Mouse (Mus musculus) splenic B cell, adult 2 months (primary cell): ENCODE data around the gene Lrrc49.

ENCODE experiments used
- DNase-seq: peaks from one replicate; pipeline ENCODE4 v3.0.0-alpha.2; 2011; ENCODE audit warnings: low read depth, low spot score
- H3K27me3 ChIP-seq: 2 replicates; pipeline ENCODE4 v1.6.1; 2012; ENCODE audit warnings: mild to moderate bottlenecking, low read length, moderate library complexity, mixed read lengths; ENCODE audit not compliant: control insufficient read depth, poor library complexity, insufficient read depth, severe bottlenecking
- H3K36me3 ChIP-seq: 2 replicates; pipeline ENCODE4 v1.6.1; 2012; ENCODE audit warnings: mild to moderate bottlenecking, low read length, moderate library complexity, mixed read lengths; ENCODE audit not compliant: control insufficient read depth, poor library complexity, insufficient read depth, severe bottlenecking

The Lrrc49 gene

DNA sequence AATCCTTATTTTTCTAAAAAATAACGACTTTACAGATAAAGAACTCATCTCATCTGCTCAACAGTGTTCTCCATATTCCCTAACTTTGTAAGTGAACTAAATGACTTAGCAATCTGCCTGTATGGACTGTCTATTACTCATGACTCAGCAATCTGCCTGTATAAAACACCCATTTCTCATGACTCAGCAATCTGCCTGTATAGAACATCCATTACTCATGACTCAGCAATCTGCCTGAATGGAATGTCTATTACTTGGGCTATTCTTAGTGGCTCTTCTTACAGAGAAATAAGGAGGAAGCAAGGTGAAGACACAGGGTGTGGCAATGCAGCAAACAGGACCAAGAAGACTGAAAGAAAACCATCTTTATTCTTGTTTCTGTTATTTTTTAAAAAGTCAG, 34.8 kb downstream of the Lrrc49 start:
- DNase-seq: no peak
- Histone ChIP-seq H3K27me3 (no peaks in the 10 kb centered on the region), H3K36me3 (no peaks in the 10 kb centered on the region)

DNA sequence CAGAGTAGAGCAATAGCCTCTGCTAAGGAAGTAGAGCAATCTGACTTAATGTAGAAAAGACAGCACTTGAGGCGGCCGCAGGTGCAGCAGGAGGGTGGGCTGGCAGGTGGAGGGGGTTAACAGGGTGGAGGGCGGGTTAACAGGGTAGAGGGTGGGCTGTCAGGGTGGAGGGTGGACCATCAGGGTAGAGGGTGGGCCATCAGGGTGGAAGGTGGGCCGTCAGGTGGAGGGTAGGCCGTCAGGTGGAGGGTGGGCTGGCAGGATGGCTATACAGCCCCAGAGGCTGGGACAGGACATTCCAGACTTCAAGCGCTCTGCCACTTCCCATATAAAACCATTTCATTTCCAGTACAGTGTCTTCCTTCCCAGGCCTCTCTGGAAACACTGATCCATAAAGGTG, 37.7 kb downstream of the Lrrc49 start:
- no peaks in the 10 kb centered on the region for H3K36me3 ChIP-seq
- DNase-seq: no peak
- H3K27me3 ChIP-seq: no peaks in the 10 kb centered on the region

DNA sequence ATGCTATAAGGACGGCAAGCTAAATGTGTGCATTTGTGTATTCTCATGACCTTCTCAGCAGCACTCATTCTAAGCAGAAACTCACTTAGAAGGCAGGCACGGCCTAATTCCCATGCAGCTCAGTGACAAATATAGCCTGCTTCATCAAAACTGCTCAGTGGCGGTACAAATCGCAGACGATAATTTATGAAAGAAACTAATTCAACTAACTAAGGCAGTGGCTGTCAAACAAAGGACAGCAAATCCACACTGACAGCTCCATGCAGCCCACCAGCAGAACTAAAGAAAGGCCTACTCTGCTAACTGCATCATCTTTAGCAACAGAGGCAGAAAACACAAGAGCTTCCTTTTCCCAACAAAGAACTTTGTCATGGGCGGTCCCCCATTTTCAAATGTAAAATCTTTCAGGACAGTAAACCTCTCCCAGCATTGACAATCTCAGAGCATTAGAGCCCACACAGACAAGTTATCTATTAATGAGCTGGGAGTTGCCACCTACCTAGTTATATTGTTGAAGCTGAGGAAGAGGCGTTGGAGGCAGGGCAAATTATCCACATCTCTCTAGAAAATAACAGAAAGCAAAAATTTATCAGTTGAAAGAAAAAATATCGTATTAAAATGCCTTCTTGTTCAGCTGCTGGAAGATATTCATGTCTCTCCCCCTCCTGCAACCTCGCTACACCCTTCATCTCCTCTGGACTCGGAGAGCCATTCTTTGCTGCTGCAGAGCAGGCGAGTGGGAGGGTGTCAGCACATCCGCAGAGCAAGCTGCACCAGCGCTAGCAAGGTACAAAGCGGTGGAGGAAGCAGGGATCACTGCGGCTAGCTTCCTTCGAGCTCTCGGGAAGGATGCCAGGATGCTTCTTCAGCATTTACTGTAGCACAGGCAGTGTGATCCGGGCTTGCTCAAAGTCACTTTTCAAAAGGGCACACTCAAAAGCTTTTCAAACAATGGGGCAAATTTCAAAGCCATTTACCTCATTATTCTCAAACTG, 38.7 kb downstream of the Lrrc49 start:
- no peak for DNase-seq
- Histone ChIP-seq H3K27me3 (no peaks in the 10 kb centered on the region), H3K36me3 (no peaks in the 10 kb centered on the region)

DNA sequence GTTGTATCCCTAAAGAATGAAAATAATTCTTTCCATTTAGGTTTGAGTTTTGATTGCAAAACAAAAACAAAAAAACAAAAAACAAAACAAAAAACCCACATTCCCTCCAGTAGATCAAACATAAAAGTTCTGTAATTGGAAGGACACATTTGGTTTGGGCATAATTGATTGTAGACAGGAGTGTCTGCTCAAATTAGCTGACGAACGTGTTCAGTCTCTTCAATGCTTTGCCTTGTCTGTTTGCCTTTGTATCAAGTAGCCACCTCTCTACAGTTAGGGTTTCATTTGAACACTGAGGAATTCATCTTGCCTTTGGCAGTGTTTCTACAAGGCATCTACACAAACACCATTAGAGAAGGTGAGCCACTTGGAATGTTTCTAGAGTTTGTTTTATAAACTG, 54.4 kb downstream of the Lrrc49 start:
- Histone ChIP-seq H3K36me3 (no peaks in the 10 kb centered on the region), H3K27me3 (no peaks in the 10 kb centered on the region)
- DNase-seq: no peak

DNA sequence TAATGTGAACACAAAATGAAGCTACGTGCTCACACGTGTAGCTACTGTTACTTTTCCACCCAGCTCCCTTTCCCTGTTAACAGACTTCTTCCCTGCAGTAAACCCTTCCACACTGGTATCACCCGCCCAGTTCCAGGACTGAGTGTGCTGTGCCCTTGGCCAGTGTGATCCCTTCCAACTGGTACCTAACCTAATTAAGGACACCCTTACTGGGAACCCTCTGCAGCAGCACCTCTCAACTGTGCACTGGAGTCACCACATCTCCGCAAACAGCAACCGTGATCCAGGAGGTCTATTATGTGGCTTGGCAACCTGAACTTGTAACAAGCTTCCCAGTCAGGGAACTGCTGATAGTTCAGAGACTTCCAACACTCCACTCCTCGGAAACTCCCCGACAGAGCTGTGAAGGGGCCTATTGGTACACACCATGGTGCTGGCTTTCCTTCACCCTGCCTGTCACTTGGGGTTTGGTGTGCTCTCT, 61.6 kb downstream of the Lrrc49 start:
- Histone ChIP-seq H3K36me3 (no peaks in the 10 kb centered on the region), H3K27me3 (no peaks in the 10 kb centered on the region)
- DNase-seq: no peak

DNA sequence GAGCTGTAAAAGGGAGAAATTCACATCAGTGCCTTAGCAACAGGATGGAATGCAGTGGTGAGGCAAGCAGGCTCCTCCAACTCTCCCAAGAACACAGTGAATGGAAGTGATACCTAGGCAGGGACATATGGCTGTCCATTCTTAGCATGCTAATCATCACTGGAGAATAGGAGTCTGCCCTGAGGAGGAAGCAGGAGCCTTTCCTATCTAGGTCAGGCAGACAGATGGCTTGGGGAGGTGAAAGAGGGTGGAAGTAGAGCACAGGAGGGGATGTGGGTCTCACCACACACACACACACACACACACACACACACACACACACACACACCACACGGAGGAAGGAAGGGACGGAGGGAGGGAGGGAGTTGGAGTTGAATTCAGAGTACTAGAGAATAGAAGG, 62.1 kb downstream of the Lrrc49 start:
- H3K36me3 ChIP-seq: no peaks in the 10 kb centered on the region
- H3K27me3 ChIP-seq: no peaks in the 10 kb centered on the region
- no peak for DNase-seq

DNA sequence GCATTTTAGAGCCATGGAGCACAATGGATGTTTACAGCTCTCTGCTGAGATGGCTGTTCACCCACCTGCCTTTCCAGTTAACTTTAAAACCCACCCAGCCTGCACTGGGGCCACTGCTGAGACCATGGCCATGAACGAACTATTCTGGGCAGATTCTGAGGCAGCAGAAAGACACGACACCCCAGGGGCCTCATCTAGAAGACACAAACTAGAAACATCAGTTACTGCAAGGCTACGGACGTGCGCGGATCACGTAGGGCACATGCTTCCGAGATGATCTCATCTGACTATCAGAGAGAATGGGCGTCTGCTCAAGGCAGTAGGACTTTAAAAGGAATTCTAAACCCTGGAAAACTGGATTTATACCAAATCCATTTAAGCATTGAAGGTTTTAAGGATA, 71.0 kb downstream of the Lrrc49 start:
- DNase-seq: no peak
- Histone ChIP-seq H3K27me3 (no peaks in the 10 kb centered on the region), H3K36me3 (no peaks in the 10 kb centered on the region)

DNA sequence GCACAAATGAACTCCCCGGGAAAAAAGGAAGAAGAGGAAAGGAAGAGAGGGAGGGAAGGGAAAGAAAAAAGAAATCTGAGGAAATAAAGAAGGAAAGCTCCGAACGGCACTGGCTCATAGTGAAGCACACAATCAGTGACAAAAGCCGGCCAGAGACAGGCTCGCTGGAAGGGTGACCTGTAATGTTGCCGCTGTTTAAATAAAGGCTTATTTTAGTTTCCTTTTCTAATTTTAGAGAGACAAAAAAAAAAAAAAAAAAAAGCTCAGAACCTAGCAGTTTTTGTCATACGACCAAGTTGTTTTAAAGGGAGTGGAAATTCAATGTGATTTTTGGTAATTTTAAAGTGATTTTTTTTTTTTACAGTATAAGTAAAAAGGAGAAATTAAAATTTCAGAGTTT, 71.6 kb downstream of the Lrrc49 start:
- Histone ChIP-seq H3K27me3 (no peaks in the 10 kb centered on the region), H3K36me3 (no peaks in the 10 kb centered on the region)
- no peak for DNase-seq

DNA sequence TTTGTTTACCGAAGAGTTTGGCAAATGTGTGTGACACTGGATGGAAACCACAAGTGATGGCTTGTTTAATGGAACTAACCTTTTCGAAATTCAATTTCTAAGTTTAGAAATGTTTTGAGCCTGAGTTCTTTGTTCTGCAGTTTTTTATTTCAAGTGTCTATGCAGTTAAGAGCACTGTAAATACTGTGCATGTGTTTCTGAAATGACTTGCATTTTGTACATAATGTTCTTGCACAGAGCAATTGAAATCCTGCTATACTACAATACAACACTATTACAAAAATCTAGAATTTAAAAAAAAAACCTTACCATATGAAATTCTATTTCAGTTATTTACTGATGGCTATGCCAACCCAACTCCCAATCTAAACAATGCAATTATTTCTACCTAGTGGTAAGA, 75.7 kb downstream of the Lrrc49 start:
- H3K36me3 ChIP-seq: no peaks in the 10 kb centered on the region
- DNase-seq: no peak
- no peaks in the 10 kb centered on the region for H3K27me3 ChIP-seq

DNA sequence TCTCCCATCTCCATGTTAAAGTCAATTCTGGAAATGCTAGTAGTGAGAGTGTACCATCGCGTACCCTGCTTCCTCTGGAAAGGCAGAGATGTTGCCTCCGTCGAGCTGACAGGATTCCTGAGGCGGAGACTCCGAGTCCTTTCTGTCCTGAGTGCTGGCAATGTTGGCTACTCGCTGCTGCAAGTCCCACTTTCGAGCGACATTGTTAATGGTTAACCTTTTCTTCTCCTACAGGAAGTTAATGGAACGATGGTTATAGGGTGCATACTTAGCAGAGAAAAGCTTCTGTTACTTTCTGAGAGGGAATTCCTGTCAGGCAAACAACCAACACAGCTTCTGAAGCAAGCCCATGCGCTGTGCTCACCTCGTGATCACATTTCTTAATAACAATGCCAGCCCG, 77.8 kb downstream of the Lrrc49 start:
- no peak for DNase-seq
- Histone ChIP-seq H3K27me3 (no peaks in the 10 kb centered on the region), H3K36me3 (no peaks in the 10 kb centered on the region)

DNA sequence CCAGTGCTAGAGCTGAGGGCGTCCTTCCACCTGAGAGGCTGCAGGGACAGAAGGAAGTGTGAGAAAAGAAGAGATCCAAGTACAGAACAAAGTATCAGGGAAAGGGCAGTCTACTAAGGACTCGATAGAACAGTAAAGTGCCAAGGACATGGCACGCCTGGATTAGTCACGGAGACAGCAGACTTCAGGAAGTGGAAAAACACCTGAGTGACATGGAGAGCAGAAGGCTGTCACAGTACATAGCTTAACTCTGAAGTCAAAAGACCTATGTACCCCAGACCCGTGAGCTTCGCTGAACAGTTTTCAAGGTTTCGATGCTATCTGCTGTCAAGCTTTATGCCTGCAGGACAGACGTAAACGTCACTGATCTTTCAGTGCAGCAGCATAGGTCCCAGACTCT, 79.1 kb downstream of the Lrrc49 start:
- DNase-seq: no peak
- no peaks in the 10 kb centered on the region for H3K27me3 ChIP-seq
- no peaks in the 10 kb centered on the region for H3K36me3 ChIP-seq

DNA sequence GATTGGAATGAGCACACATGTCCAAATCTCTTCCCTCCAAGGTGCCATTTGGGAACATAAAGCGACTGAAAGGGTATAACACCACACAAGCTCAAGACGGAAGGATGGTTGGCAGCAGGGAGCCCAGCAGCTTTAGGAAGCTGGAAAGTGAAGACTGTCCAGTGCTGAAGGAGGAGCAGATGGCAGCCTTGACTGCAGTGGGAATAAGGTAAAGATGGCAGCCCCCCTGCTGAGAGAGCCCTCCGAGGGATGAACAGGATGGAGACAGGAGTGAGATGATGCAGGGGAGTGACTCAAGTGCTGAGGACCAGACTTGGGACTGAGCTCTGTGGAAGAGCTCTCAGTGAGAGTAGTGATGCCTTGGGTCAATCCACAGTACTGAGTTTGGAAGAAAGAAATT, 79.9 kb downstream of the Lrrc49 start:
- DNase-seq: no peak
- Histone ChIP-seq H3K27me3 (no peaks in the 10 kb centered on the region), H3K36me3 (no peaks in the 10 kb centered on the region)

DNA sequence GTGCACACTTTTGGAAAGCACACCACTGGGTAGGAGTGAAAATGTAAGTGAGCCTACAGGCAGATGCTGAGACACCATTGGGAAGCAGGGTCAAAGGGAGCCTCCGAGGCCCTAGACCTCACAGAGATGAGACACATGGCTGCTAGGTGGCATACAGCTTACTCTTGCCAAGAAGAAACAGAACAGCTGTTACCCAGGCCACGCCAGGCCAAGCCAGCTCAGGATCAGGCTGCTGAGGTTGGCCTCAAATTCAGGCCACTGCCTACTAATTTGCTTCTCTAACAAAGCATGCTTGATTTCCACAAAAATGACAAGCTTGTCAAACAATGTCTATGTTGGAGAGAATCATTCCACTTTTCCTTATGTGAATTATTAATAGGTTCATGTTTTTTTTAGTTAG, 83.0 kb downstream of the Lrrc49 start:
- no peaks in the 10 kb centered on the region for H3K27me3 ChIP-seq
- DNase-seq: no peak
- H3K36me3 ChIP-seq: no peaks in the 10 kb centered on the region

DNA sequence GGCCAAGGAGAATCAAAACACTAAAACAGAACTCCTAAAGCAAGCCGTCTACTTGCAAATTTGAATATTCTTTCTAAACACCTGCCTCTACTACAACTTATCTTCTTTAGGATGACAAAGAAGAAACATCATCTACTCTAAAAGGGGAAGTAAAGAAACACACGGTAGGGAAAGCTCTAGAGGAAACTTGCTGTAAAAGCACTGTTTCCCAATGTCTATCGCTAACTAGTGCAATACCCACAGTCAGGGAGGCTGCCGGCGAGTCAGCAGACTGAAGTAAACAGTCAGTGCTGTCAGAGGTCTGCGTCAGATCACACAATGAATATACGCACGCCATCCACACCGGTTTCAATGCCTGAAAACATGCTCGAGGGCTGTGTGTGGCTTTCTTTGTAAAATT, 86.0 kb downstream of the Lrrc49 start:
- Histone ChIP-seq H3K36me3 (no peaks in the 10 kb centered on the region), H3K27me3 (no peaks in the 10 kb centered on the region)
- no peak for DNase-seq

DNA sequence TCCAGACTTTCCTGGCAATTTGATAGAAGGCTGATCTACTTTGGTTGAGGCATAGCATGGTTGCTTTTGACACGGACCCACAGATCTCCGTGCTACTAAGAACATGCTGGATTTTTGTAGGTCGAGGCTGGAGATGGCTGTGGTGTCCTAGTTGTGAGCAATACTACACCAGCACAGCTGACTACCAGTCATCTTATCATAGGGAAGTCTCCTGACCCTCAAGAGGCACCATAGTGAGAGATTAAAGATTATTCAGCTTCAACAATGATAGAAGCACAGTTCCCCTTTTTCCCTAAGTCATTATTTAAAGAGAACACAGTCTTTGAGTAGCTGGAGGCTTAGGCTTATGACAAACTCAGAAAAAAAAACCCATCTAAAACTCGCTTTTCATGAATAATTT, 87.7 kb downstream of the Lrrc49 start:
- DNase-seq: no peak
- no peaks in the 10 kb centered on the region for H3K36me3 ChIP-seq

DNA sequence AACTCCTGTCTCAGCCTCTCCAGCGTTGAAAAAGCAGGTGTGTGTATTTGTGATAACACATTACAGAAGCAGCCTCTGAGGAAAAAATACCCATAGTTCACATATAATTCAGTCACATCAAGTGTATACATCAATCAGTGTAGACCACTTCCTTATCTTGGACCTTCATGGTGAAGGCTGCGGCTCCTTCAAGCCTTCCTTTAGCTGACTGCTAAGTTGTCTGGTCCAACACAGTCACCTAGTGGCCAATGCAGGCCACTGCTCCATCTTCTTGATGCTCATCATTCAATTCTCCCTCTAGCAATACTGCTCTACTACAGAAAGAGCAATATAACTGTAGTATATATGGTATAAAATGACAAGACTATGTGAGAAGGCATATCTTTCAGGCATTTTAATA, 88.5 kb downstream of the Lrrc49 start:
- no peaks in the 10 kb centered on the region for H3K27me3 ChIP-seq
- H3K36me3 ChIP-seq: no peaks in the 10 kb centered on the region
- peak; percentile 66 for DNase-seq

More for the DNA sequence above, 87.7 kb downstream of the Lrrc49 start:
- H3K27me3 ChIP-seq: no peaks in the 10 kb centered on the region
